Mouse (Mus musculus): ENCODE data around the gene Frat1.

- no peak for TF ChIP-seq CTCF (IDR thresholded peaks at IDR 0.05; ENCODE audit: extremely low read depth, insufficient read depth, low read length)
- TF ChIP-seq POLR2A (IDR thresholded peaks at IDR 0.05; ENCODE audit: extremely low read depth, insufficient read depth, low read length): no peak
Observed at GRCm38 (mm10) chr19:41832501-41833201, 2.9 kb downstream of the Frat1 start.

Data from cortical plate, adult 2 months (tissue).